Mouse (Mus musculus): ENCODE results near the gene Dock7.

DNA sequence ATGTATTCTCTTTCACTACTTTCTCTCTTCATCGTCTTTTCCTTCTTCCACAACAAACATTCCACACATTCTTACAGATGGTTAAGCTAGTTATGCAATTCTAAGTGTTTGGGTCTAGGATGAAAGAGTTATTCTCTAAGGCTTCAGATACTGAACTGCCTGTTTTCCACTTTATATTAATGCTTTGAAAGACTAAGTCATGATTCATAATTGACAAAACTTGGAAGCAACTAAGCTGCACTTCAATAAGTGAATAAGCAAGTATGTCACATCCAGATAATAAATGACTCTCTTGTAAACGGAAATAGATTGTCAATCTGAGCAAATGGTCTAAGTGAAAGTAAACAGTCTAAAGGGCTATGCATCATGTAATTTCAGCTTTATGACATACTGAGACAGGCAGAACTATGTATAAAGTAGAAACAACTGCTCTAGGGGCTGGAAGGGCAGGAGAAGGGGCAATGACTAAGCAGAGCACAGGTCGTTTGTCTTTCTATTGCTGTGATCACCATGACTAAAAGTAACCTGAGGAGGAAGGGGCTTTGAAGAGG lies 29.5 kb downstream of the Dock7 start:
- no peak for TF ChIP-seq CTCF (IDR thresholded peaks at IDR 0.05; ENCODE audit: low read depth, low read length)
- no peak for TF ChIP-seq POLR2A (IDR thresholded peaks at IDR 0.05; ENCODE audit: extremely low read depth, insufficient read depth, low read length)
